Mouse (Mus musculus): Measurements from ENCODE around the gene Zfp654.

DNA sequence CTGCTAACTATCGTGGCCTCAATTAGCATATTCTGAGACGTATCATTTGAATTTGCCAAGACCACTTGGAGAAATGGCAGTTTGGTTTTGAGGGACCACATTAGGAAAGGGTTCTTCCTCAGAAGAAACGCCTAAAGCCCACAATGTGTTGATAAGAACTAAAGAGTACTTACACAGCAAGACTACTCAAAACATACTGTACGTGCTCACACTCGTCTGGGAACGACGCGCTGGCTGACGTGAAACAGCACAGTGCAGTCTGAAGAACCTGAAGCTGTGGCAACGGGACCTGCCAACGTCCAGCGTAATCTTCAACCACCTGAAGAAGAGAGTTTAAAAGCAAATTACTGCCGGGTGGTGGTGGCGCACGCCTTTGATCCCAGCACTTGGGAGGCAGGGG is 21.2 kb downstream of the Zfp654 start:
- TF ChIP-seq CTCF (IDR thresholded peaks at IDR 0.05; ENCODE audit: low read depth) (no peak), EP300 (IDR thresholded peaks at IDR 0.05; ENCODE audit: low read depth) (no peak)

Data from liver, embryonic 14.5 days (tissue).